Mouse (Mus musculus) megakaryocyte, embryonic 14.5 days (primary cell): Measurements from ENCODE around the gene Abl1.

Experiments
- FLI1 ChIP-seq: IDR thresholded peaks from 2 replicates; pipeline ENCODE4 v1.6.1; 2012; ENCODE audit warnings: low read length, inconsistent platforms, mixed read lengths
- GATA1 ChIP-seq: IDR thresholded peaks from 3 replicates; pipeline ENCODE4 v1.6.1; 2012; ENCODE audit warnings: mixed read lengths, low read length, inconsistent platforms, borderline replicate concordance

DNA sequence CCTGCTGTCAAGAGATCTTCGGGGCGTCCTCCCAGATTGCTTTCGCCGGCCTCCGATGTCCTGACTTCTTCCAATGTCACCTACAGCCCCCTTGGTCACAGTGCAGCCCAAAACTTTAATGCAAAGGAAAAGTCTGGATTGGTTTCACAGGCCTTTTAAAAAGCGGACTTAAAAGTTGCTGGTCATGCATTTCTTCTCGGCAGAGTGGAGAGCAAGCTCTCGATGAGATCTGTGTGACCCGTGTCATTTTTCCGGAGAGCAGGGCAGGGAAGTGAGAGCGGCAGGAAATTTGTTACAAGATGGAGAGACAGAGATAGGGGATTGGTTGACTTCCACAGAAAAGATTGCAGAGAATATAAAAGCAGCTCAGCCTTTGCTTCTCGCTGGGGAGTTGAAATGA, 869 bp downstream of the Abl1 start:
- TF ChIP-seq FLI1, result no peak
- TF ChIP-seq GATA1, result no peak
